Mouse (Mus musculus) cortical plate, adult 2 months (tissue): ENCODE data around the gene Olfr769. TPM values are rescaled to one million over a fixed set of nuclear protein-coding genes. Genes with fewer than 3 reads are reported as not detected.
"Not testable (repeated sequence)": the region's sequence is repeated elsewhere in the genome, so short reads cannot be mapped to it uniquely, and the experiment has no call there.

Experiments used
- H3K27ac ChIP-seq: fragments of 200-500 bp; 2 replicates; pipeline ENCODE4 v1.5.1; 2012; ENCODE audit warnings: low read length, control low read depth, inconsistent platforms; ENCODE audit not compliant: insufficient read depth
- H3K4me1 ChIP-seq: fragments of 200-500 bp; 2 replicates; pipeline ENCODE4 v1.6.1; 2011; ENCODE audit warnings: low read length; ENCODE audit not compliant: control insufficient read depth, insufficient read depth
- H3K4me3 ChIP-seq: fragments of 200-500 bp; 2 replicates; pipeline ENCODE4 v1.5.1; 2011; ENCODE audit warnings: mild to moderate bottlenecking, low read length, control low read depth; ENCODE audit not compliant: insufficient read depth
- CTCF ChIP-seq: fragments of 200-500 bp; IDR thresholded peaks from 2 replicates; pipeline ENCODE4 v1.5.1; 2011; ENCODE audit warnings: mild to moderate bottlenecking, control low read depth, low read length; ENCODE audit not compliant: insufficient read depth; ENCODE audit errors: extremely low read depth
- POLR2A ChIP-seq: fragments of 200-500 bp; IDR thresholded peaks from 2 replicates; pipeline ENCODE4 v1.6.1; 2011; ENCODE audit warnings: mild to moderate bottlenecking, low read length, control low read depth; ENCODE audit not compliant: insufficient read depth; ENCODE audit errors: extremely low read depth
- polyA plus RNA-seq: library from polyadenylated mRNA; depleted of rRNA; stranded (reverse); fragments of >200 nt; gene quantifications from 2 replicates; pipeline ENCODE4 v1.2.3, GENCODE M21; 2012; rRNA removed

Gene Olfr769
- not detected in 2 replicates for polyA plus RNA-seq

DNA sequence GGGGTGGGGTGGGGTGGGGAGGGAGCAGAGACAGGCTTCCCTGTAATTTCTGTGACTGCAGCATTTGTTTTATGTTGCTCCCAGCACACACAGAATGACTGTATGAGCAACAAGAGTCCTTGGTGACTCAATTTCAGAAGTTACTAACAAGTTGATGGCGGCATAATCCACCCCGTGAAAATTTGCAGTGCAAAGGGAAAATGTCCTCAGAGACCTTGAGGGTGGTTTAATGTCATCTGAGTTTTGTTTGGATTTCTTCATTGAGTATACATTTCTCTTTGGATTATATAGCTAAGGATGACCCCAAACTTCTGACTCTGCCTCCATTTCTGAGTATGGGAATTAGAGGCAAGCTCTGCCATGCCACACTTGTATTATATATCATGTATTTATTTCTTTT is at the start of gene Olfr769:
TSS of gene Olfr769 (minus strand) at position 101 of the 400 bp plus-strand sequence.
- TF ChIP-seq POLR2A (no peak), CTCF (no peak)
- no peaks in the 10 kb centered on the region for H3K4me1 ChIP-seq

DNA sequence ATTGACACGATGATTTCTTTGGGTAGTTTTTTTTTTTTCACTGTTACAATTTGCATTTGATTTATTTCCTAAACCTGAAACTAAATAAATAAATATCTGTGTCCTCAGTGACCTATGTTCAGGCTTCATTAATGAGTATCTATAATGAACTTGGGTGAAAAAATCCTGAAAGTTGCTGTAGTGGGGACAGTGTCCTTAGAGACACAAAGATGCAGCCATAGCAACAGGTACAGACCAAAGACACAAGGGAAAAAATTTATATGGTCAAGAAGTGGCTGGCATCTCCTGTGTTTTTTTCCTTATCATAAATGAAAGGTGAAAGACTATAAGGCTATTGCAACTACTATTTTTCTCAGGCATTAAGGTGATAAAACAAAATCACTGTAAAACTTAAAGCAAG is 47.0 kb upstream of the Olfr769 start, which contains the start of gene Olfr771:
TSS of gene Olfr771 (minus strand) at position 101 of the 400 bp plus-strand sequence.
- Histone ChIP-seq H3K27ac (no peak within 1 kb of the TSS), H3K4me3 (no peak within 1 kb of the TSS), H3K4me1 (no peaks in the 10 kb centered on the region)
- TF ChIP-seq CTCF, result no peak
- no peak for TF ChIP-seq POLR2A

More for the DNA sequence above, at the start of gene Olfr769:
- H3K27ac ChIP-seq, result no peak within 1 kb of the TSS
- H3K4me3 ChIP-seq, result no peak within 1 kb of the TSS

DNA sequence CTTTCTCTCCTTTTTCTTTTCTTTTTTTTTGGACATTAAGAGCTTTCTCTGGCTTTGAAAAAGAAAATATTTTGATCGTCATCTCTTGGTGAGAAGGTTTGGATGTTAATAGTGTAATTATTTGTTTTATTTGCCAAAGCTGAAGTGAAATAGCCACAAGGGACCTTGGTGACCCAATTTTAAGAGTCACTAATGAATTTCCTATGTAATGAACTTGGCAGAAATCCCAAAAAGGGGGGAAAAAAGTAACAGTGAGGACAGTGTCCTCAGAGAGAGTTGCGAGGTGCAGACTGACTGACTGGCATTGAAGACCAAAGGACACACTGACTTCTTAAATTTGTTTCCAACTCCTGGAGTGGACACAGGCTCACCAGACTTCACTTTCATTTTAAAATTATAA is 21.2 kb upstream of the Olfr769 start, which contains the start of gene Olfr770:
TSS of gene Olfr770 (minus strand) at position 101 of the 400 bp plus-strand sequence.
- Histone ChIP-seq H3K4me1 (no peaks in the 10 kb centered on the region), H3K27ac (no peak within 1 kb of the TSS), H3K4me3 (no peak within 1 kb of the TSS)
- TF ChIP-seq CTCF (no peak), POLR2A (no peak)

DNA sequence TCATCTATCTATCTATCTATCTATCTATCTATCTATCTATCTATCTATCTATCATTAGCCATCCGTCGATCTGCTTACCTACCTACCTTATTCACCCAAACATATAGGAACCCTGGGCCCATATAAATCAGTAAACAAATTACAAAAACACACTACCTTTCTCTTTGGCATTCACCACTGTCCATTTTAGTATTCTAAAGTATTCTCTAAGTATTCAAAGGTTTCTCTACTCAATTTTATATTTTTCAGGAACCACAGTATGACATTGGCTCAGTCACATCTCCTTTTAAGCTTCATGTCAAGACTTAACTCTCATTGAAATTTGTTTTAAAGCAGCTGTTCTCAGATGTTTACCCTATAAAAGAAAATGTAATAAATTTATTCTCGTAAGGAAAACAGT is 2.5 kb downstream of the Olfr769 start:
- TF ChIP-seq CTCF (no peak), POLR2A (no peak)
- H3K4me3 ChIP-seq, result no peak overlapping the region
- no peaks in the 10 kb centered on the region for H3K4me1 ChIP-seq
- H3K27ac ChIP-seq, result no peak overlapping the region

DNA sequence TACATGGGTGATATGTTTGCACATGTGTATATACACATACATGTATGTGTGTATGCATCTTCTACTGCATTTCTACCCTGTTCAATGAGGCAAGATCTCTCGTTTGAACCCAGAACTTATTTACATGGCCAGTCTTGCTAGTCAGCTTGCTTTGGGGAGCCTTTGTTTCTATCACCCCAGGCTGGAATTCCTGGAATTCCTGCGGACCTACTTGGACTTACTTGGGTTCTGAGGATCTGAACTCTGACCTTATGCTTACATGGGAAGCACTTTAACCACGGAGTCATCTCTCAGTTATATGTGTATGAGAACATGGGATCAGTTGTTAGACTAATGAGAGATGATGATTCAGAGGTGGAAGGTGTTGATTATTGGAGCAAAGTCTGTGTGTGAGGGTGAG is 16.4 kb downstream of the Olfr769 start:
- Histone ChIP-seq H3K4me1 (no peaks in the 10 kb centered on the region), H3K27ac (no peak overlapping the region), H3K4me3 (no peak overlapping the region)
- no peak for TF ChIP-seq CTCF
- no peak for TF ChIP-seq POLR2A

DNA sequence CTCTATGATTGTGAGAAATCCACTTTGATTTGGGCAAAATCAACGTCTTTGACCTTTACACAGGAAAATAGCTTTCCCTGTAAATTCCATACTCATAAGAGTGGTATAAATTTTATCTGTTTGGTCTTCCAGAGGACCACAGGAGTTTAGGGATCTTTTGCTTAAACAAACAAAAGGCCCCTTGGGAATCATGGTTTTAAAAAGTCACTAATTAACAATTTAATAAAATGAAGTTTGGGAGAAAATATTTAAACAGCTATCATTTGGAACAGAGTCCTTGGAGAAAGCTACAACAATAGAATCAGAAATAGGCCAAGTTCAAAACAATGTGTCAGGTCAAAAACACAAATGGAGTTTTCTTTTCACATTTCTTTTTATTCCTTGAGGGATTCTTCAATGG is 18.4 kb downstream of the Olfr769 start, which contains the start of gene Olfr768:
TSS of gene Olfr768 (minus strand) at position 101 of the 400 bp plus-strand sequence.
- H3K27ac ChIP-seq, result no peak within 1 kb of the TSS
- TF ChIP-seq POLR2A, result no peak
- TF ChIP-seq CTCF, result no peak
- H3K4me3 ChIP-seq, result no peak within 1 kb of the TSS
- H3K4me1 ChIP-seq, result no peaks in the 10 kb centered on the region

DNA sequence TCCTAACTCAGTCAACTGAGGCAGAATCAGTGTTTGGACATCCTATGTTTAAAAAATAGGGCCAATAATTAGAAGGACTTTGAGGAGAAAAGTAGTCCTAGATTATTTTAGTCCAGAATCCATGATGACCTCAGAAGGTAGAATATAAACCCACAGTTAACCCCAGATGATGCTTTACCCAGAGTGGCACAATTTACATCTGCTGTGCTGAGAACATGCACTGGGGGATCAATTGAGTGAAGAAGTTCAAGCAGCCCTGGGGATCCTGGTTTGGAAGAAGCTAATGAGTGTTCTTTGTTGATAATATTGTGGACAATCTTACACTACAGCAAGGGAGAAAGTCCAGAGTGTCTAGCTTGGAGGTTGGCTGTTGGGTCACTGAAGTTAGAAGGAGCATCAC is 34.9 kb downstream of the Olfr769 start, which contains the start of gene Olfr767:
TSS of gene Olfr767 (minus strand) at position 101 of the 400 bp plus-strand sequence.
- not testable (repeated sequence) for H3K27ac ChIP-seq, H3K4me1 ChIP-seq

DNA sequence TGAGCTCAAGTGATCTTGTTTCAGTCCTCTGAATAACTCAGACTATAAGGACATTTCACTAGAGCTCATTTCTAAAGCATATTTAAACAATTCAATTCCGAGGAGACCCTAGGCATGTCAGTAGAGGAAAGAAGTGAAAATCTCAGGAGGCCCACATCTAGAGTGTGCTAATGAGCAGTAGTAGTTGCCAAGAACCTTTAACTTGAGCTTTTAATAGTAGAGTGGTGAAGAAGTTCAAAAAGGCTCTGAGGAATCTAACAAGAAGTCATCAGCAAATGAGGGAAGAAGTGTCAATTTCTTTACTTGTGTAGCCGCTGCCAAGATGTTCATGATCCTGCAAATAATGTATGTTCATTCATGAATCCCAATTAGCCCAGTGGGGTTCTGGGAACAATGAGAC is 48.8 kb downstream of the Olfr769 start, which contains the start of gene Olfr766-ps1:
TSS of gene Olfr766-ps1 (minus strand) at position 101 of the 400 bp plus-strand sequence.
- Histone ChIP-seq H3K4me1 (no peaks in the 10 kb centered on the region), H3K27ac (no peak within 1 kb of the TSS), H3K4me3 (no peak within 1 kb of the TSS)
- TF ChIP-seq CTCF (no peak), POLR2A (no peak)

More for the DNA sequence above, 34.9 kb downstream of the Olfr769 start, which contains the start of gene Olfr767:
- H3K4me3 ChIP-seq, result not testable (repeated sequence)

Other genes starting within 250 kb of the Olfr769 start
- 7.2 TPM in 2 replicates for gene Gdf11, start 226.1 kb downstream of the Olfr769 start, polyA plus RNA-seq
- 76.2 and 79.5 TPM in 2 replicates for gene Cd63, start 216.9 kb downstream of the Olfr769 start, polyA plus RNA-seq
- 12.7 and 13.0 TPM in 2 replicates for gene Rdh5, start 195.0 kb downstream of the Olfr769 start, polyA plus RNA-seq
- gene Bloc1s1, start 193.8 kb downstream of the Olfr769 start, polyA plus RNA-seq, result 221 and 224 TPM in 2 replicates
- 24.3 and 24.9 TPM in 2 replicates for gene Itga7, start 184.0 kb downstream of the Olfr769 start, polyA plus RNA-seq
- not detected in 2 replicates for gene Mettl7b, start 156.9 kb downstream of the Olfr769 start, polyA plus RNA-seq
- not detected in 2 replicates for gene Olfr9, start 128.4 kb downstream of the Olfr769 start, polyA plus RNA-seq
- not detected in 2 replicates for gene Olfr763, start 107.1 kb downstream of the Olfr769 start, polyA plus RNA-seq
- not detected in 2 replicates for gene Olfr764-ps1, start 78.0 kb downstream of the Olfr769 start, polyA plus RNA-seq
- gene Olfr765, start 67.9 kb downstream of the Olfr769 start, polyA plus RNA-seq, result not detected in 2 replicates
- gene Olfr766-ps1, start 48.9 kb downstream of the Olfr769 start, polyA plus RNA-seq, result not detected in 2 replicates
- not detected in 2 replicates for gene Olfr767, start 35.0 kb downstream of the Olfr769 start, polyA plus RNA-seq
- not detected in 2 replicates for gene Olfr768, start 18.5 kb downstream of the Olfr769 start, polyA plus RNA-seq
- not detected in 2 replicates for gene Olfr770, start 21.1 kb upstream of the Olfr769 start, polyA plus RNA-seq
- gene Olfr771, start 46.9 kb upstream of the Olfr769 start, polyA plus RNA-seq, result not detected in 2 replicates
- gene Olfr772, start 60.1 kb upstream of the Olfr769 start, polyA plus RNA-seq, result not detected in 2 replicates
- gene Olfr773, start 69.6 kb upstream of the Olfr769 start, polyA plus RNA-seq, result not detected in 2 replicates
- gene Olfr774, start 118.3 kb upstream of the Olfr769 start, polyA plus RNA-seq, result not detected in 2 replicates
- not detected in 2 replicates for gene Olfr775, start 130.6 kb upstream of the Olfr769 start, polyA plus RNA-seq
- not detected in 2 replicates for gene Olfr776, start 141.3 kb upstream of the Olfr769 start, polyA plus RNA-seq
- gene Olfr777, start 153.6 kb upstream of the Olfr769 start, polyA plus RNA-seq, result not detected in 2 replicates
- gene Olfr780, start 200.3 kb upstream of the Olfr769 start, polyA plus RNA-seq, result not detected in 2 replicates
- gene Olfr781, start 211.0 kb upstream of the Olfr769 start, polyA plus RNA-seq, result not detected in 2 replicates
- not detected in 2 replicates for gene Olfr782, start 231.0 kb upstream of the Olfr769 start, polyA plus RNA-seq